Mouse (Mus musculus) neural tube, embryonic 11.5 days (tissue): ENCODE measurements at regions not wholly inside any gene's neighbourhood (a gene's known extent, or its start where the extent isn't known, plus 50 kb on each side); places are given as distances from the start of the nearest gene placed in this dataset.

Experiments
- ATAC-seq: fragments of 200-750 bp; cut with Nextera tagmentation; 2 replicates; pipeline ENCODE4 v1.8.0; 2017; ENCODE audit warnings: moderate number of reproducible peaks, mild to moderate bottlenecking, moderate TSS enrichment, moderate library complexity; ENCODE audit not compliant: insufficient read depth, low FRiP score, low TSS enrichment
- DNase-seq: peaks from one replicate; pipeline ENCODE4 v3.0.0-alpha.2; 2015; ENCODE audit warnings: low spot score
- H3K27ac ChIP-seq: fragments of 300-500 bp; sonication (generic); 2 replicates; pipeline ENCODE4 v1.5.1; 2014; ENCODE audit warnings: low read depth, mild to moderate bottlenecking, low read length
- H3K27me3 ChIP-seq: fragments of 300-500 bp; sonication (generic); 2 replicates; pipeline ENCODE4 v1.6.1; 2014; ENCODE audit warnings: mild to moderate bottlenecking, low read length, mixed read lengths; ENCODE audit not compliant: control insufficient read depth, insufficient read depth
- H3K36me3 ChIP-seq: fragments of 300-500 bp; sonication (generic); 2 replicates; pipeline ENCODE4 v1.6.1; 2014; ENCODE audit warnings: mild to moderate bottlenecking, low read length, moderate library complexity, mixed read lengths; ENCODE audit not compliant: control insufficient read depth, insufficient read depth
- H3K4me1 ChIP-seq: fragments of 300-500 bp; sonication (generic); 2 replicates; pipeline ENCODE4 v1.6.1; 2014; ENCODE audit warnings: low read length, mixed read lengths; ENCODE audit not compliant: control insufficient read depth, insufficient read depth
- H3K4me2 ChIP-seq: fragments of 300-500 bp; sonication (generic); 2 replicates; pipeline ENCODE4 v1.6.1; 2014; ENCODE audit warnings: low read depth, mild to moderate bottlenecking, moderate library complexity
- H3K4me3 ChIP-seq: fragments of 300-500 bp; sonication (generic); 2 replicates; pipeline ENCODE4 v1.5.1; 2014; ENCODE audit warnings: low read depth, low read length
- H3K9ac ChIP-seq: fragments of 300-500 bp; sonication (generic); 2 replicates; pipeline ENCODE4 v1.6.1; 2014; ENCODE audit warnings: mild to moderate bottlenecking, low read length
- H3K9me3 ChIP-seq: fragments of 300-500 bp; sonication (generic); 2 replicates; pipeline ENCODE4 v1.6.1; 2016; ENCODE audit warnings: low read length; ENCODE audit not compliant: control insufficient read depth
- WGBS: fragments of 180-500 bp; shearing (Covaris S2); extraction: QIAGEN DNeasy Blood & Tissue Kit; methylation state at CpG from one replicate; pipeline ENCODE4 v1.1.7; 2014; 5-methylcytosine and 5-hydroxymethylcytosine counted together

DNA sequence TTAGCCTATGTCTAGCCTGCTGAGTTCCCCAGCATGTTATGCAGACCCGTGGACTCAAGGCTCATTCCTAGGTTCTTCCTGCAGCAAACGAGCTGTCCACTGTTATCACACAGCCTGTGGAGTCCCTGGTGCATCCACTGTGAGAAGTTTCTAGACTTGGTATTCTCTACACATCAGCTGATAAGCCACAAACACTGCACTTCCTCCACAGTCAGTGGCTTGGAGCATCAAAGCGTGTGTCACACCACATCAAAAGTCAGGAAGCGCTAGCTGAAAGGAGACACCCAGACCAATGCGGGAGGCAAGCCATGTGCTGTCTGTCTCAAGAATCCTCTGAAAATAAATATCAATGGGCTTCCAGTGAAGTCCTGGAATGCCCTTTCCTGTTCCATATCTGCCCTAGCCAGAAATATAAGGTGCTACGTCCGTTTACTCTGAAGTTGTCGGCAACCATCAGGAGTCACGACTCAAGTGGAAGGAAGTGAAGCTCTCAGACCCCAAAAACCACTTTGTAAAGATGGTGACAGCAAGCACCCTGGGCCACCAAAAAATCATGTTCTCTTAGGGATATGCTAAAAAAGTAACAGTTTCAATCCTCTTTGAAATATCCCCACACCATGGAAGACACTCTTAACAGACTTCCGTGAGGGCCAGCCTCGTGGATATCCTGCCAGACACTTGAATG is 227.7 kb downstream of the Adgrl2 start:
- H3K9ac ChIP-seq = no peak overlapping the region
- H3K36me3 ChIP-seq = no peaks in the 10 kb centered on the region
- H3K27me3 ChIP-seq = no peaks in the 10 kb centered on the region
- WGBS = 83% methylated on average over 11 of the region's 11 CpGs
- H3K9me3 ChIP-seq = no peaks in the 10 kb centered on the region
- DNase-seq = no peak
- H3K4me1 ChIP-seq = no peaks in the 10 kb centered on the region
- ATAC-seq = no peak
- no peak overlapping the region for H3K4me2 ChIP-seq
- H3K4me3 ChIP-seq = no peak overlapping the region
- no peak overlapping the region for H3K27ac ChIP-seq

GRCm38 (mm10) chr3:148761586-148761985 is 228.8 kb downstream of the Adgrl2 start:
- Histone ChIP-seq H3K36me3 (no peaks in the 10 kb centered on the region), H3K4me1 (no peaks in the 10 kb centered on the region), H3K4me3 (no peak overlapping the region), H3K27ac (no peak overlapping the region), H3K27me3 (no peaks in the 10 kb centered on the region), H3K4me2 (no peak overlapping the region), H3K9ac (no peak overlapping the region), H3K9me3 (no peaks in the 10 kb centered on the region)
- no peak for ATAC-seq
- DNase-seq = no peak

DNA sequence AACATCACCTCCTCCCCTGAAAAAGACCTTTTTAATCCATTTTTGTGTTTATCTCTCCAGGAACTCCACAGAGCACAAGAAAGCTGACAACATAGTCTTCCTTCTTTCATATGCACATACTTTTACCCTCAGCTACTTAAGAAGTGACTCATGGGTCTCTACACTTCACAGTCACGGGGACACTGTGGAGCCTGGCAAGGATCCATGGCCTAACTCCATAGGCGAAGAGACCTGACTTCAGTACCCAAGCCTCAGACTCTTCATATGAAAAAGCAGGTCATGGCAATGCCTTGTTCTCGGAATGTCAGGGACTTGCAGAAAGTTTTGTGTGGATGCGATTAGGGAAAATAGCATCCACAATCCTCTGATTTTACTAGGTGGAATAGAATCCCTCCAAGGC is 230.9 kb downstream of the Adgrl2 start:
- Histone ChIP-seq H3K9me3 (no peaks in the 10 kb centered on the region), H3K4me1 (no peaks in the 10 kb centered on the region), H3K27ac (no peak overlapping the region), H3K36me3 (no peaks in the 10 kb centered on the region), H3K9ac (no peak overlapping the region), H3K27me3 (no peaks in the 10 kb centered on the region), H3K4me3 (no peak overlapping the region), H3K4me2 (no peak overlapping the region)
- DNase-seq (no peak), ATAC-seq (no peak)
- WGBS = 94% methylated on average over 4 of the region's 4 CpGs

DNA sequence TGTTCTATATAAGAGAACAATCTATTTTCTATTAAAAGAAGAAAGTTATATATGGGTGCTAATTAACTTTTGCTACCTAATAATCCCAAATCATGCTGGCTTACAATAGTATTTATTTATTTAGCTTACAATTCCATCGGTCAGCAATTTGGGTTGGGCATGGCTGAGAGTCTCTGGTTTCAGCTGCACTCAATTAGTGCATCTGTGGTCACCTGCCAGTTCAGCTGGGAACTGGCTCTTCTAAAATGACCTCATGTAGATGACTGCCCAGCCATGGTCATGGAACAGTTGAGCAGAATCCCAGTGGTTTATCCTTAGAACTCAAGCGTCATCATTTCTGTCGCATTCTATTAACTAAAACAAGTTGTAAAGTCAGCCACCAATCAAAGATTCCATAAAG is 244.1 kb downstream of the Adgrl2 start:
- Histone ChIP-seq H3K9ac (no peak overlapping the region), H3K4me1 (no peaks in the 10 kb centered on the region), H3K27ac (no peak overlapping the region), H3K27me3 (no peaks in the 10 kb centered on the region), H3K4me3 (no peak overlapping the region), H3K9me3 (no peaks in the 10 kb centered on the region), H3K36me3 (no peaks in the 10 kb centered on the region), H3K4me2 (no peak overlapping the region)
- DNase-seq (no peak), ATAC-seq (no peak)
- 94% methylated on average over 3 of the region's 3 CpGs for WGBS

- Histone ChIP-seq H3K36me3 (no peaks in the 10 kb centered on the region), H3K4me2 (no peak overlapping the region), H3K27me3 (no peaks in the 10 kb centered on the region), H3K27ac (no peak overlapping the region), H3K9ac (no peak overlapping the region), H3K4me1 (no peaks in the 10 kb centered on the region), H3K9me3 (no peaks in the 10 kb centered on the region), H3K4me3 (no peak overlapping the region)
- ATAC-seq (no peak), DNase-seq (peak; percentile 14)
- whole genome bisulfite sequencing = 32% methylated on average over 2 of the region's 2 CpGs
Measured at GRCm38 (mm10) chr3:148744651-148745050, 245.7 kb downstream of the Adgrl2 start.

DNA sequence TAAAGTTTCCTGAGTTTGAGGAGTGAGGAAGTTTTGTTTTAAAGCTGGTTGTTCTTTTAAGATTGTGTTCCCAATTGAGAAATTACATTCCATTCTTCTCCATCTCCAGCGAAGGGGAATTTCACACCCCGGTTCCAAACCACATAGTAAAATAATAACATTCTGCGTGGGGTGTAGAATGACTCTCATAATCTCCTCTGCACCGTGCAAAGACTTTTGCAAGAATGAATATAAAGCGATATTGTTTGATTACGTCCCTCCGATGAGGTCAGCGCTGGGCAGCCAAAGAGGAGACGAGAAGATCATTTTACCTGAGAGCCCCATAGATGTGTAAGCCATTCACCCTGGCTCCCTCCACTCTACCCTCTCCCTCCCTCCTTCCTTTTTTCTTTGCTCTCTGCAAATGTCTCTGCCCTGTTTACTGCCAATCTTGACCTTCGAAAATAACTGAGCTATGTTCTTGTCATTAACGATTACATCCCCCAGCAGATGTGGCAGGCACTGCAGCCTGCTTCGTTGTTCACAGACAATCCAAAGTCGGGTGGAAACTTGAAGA is 256.1 kb downstream of the Adgrl2 start:
- WGBS = 84% methylated on average over 13 of the region's 13 CpGs
- Histone ChIP-seq H3K9ac (no peak overlapping the region), H3K4me1 (no peaks in the 10 kb centered on the region), H3K4me2 (no peak overlapping the region), H3K36me3 (no peaks in the 10 kb centered on the region), H3K9me3 (no peaks in the 10 kb centered on the region), H3K4me3 (no peak overlapping the region), H3K27ac (no peak overlapping the region), H3K27me3 (no peaks in the 10 kb centered on the region)
- DNase-seq (no peak), ATAC-seq (no peak)

GRCm38 (mm10) chr3:148733227-148733854 is 257.0 kb downstream of the Adgrl2 start:
- H3K4me3 ChIP-seq = no peak overlapping the region
- ATAC-seq = no peak
- H3K9ac ChIP-seq = no peak overlapping the region
- H3K27ac ChIP-seq = no peak overlapping the region
- no peak for DNase-seq
- WGBS = 68% methylated on average over 13 of the region's 13 CpGs
- no peaks in the 10 kb centered on the region for H3K27me3 ChIP-seq
- no peaks in the 10 kb centered on the region for H3K36me3 ChIP-seq
- H3K4me1 ChIP-seq = no peaks in the 10 kb centered on the region
- H3K4me2 ChIP-seq = no peak overlapping the region
- no peaks in the 10 kb centered on the region for H3K9me3 ChIP-seq

GRCm38 (mm10) chr3:148731436-148731835 is 258.9 kb downstream of the Adgrl2 start:
- ATAC-seq (no peak), DNase-seq (no peak)
- 95% methylated on average over 3 of the region's 3 CpGs for WGBS
- Histone ChIP-seq H3K27ac (no peak overlapping the region), H3K4me2 (no peak overlapping the region), H3K4me1 (no peaks in the 10 kb centered on the region), H3K27me3 (no peaks in the 10 kb centered on the region), H3K4me3 (no peak overlapping the region), H3K9me3 (no peaks in the 10 kb centered on the region), H3K36me3 (no peaks in the 10 kb centered on the region), H3K9ac (no peak overlapping the region)

- H3K27ac ChIP-seq = no peak overlapping the region
- WGBS = 76% methylated on average over 7 of the region's 7 CpGs
- no peak for ATAC-seq
- no peak overlapping the region for H3K4me2 ChIP-seq
- H3K4me1 ChIP-seq = no peaks in the 10 kb centered on the region
- no peak overlapping the region for H3K9ac ChIP-seq
- DNase-seq = no peak
- H3K36me3 ChIP-seq = no peaks in the 10 kb centered on the region
- no peaks in the 10 kb centered on the region for H3K9me3 ChIP-seq
- no peaks in the 10 kb centered on the region for H3K27me3 ChIP-seq
- no peak overlapping the region for H3K4me3 ChIP-seq
Measured at GRCm38 (mm10) chr3:148729242-148729680, 261.1 kb downstream of the Adgrl2 start.
